Mouse (Mus musculus) G1E (cell line): ENCODE measurements around the gene Pold3.

Experiments
- GATA1 ChIP-seq: IDR thresholded peaks from 2 replicates; pipeline ENCODE4 v1.6.1; 2012; ENCODE audit warnings: borderline replicate concordance, low read length, inconsistent platforms, mixed read lengths
- GATA2 ChIP-seq: IDR thresholded peaks from 2 replicates; pipeline ENCODE4 v1.6.1; 2012; ENCODE audit warnings: low read depth, low read length, inconsistent platforms, borderline replicate concordance

DNA sequence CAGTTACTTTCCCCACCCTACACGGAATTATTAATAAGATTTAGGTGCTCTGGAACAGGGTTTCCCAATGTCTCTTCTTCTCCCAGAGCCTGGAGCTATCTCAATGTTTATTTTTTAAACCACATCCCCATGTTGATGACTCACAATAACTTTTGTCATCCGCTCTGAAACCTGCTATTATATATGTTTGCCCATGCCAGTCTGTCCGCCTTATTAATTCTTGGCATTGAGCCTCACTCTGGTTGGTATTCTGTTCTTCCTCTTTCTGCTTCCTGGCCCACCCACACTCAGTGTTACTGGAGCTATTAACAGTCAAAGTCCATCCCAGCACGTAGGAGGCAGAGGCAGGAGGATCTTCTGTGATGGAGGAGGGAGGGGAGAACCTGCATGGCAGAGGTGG, 36.3 kb upstream of the Pold3 start:
- TF ChIP-seq GATA1 = no peak
- no peak for TF ChIP-seq GATA2
